In the genomic region with DNA sequence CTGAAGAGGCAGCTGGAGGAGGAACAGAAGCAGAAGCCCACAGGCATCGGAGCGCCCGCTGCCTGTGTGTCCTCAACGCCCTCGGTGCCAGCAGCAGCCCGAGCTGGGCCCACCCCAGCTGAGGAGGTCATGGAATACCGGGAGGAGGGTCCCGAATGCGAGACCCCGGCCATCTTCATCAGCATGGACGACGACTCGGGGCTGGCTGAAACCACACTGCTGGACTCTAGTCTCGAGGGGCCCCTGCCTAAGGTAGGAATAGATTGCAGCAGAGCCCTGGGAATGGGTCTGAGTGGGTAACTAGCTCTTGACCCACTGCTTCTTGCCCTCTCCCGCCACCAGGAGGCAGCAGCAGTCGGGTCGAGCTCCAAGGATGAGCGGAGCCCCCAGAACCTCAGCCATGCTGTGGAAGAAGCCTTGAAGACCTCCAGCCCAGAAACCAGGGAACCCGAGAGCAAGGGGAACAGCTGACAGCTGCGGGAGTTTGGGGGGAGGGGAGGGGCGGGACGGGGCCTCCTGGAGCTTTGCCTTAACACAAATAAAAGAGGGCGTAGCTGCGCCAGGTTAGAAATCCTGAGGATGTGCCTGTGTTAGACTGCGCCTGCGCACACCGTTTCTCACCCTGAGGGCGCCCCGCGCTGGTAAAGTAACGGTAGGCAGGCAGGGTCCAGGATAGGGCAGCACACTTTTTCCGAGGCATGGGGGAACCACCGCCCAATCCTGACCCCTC, we compare ENCODE assay signal across 8 mouse cellular contexts. TPM values are rescaled to one million over a fixed set of nuclear protein-coding genes. Genes with fewer than 3 reads are reported as not detected.
A peak's percentile ranks its signal among the peaks of the same experiment; 100 is the strongest.
DNase-seq lines count a peak whose midpoint lies in the region; ATAC-seq and TF ChIP-seq lines count a peak whose summit lies in the region.

Gene Rsph6a (plus strand): TSS at position 644 of the 730 bp plus-strand sequence.

- WGBS in embryonic facial prominence, embryonic 12.5 days, result 29% methylated on average over 33 of the region's 33 CpGs
- 26% methylated on average over 33 of the region's 33 CpGs for WGBS in hindbrain, embryonic 15.5 days
- WGBS in stomach, postnatal 0 days, result 31% methylated on average over 33 of the region's 33 CpGs

- H3K36me3 ChIP-seq in embryonic facial prominence, embryonic 12.5 days, result peaks cover 45% of the 10 kb centered on the region
- H3K36me3 ChIP-seq in hindbrain, embryonic 15.5 days, result peaks cover 25% of the 10 kb centered on the region
- H3K36me3 ChIP-seq in stomach, postnatal 0 days (ENCODE audit: control insufficient read depth, insufficient read depth, low read length), result peaks cover 11% of the 10 kb centered on the region

- ATAC-seq in embryonic facial prominence, embryonic 12.5 days (ENCODE audit: insufficient number of reproducible peaks, insufficient read depth, low FRiP score, low TSS enrichment), result peak; percentile 41; the same call in 1 of the 2 replicates
- ATAC-seq in hindbrain, embryonic 15.5 days (ENCODE audit: low FRiP score, low read depth), result peak; percentile 72
- peak; percentile 40 for ATAC-seq in stomach, postnatal 0 days (ENCODE audit: low FRiP score, low TSS enrichment)

- H3K27me3 ChIP-seq in embryonic facial prominence, embryonic 12.5 days, result no peaks in the 10 kb centered on the region
- H3K27me3 ChIP-seq in hindbrain, embryonic 15.5 days, result no peaks in the 10 kb centered on the region
- H3K27me3 ChIP-seq in stomach, postnatal 0 days (ENCODE audit: control insufficient read depth, insufficient read depth, low read length), result no peaks in the 10 kb centered on the region

- no peak within 1 kb of the TSS for H3K9ac ChIP-seq in embryonic facial prominence, embryonic 12.5 days
- peak within 1 kb of the TSS; percentile 43 for H3K9ac ChIP-seq in hindbrain, embryonic 15.5 days
- H3K9ac ChIP-seq in stomach, postnatal 0 days (ENCODE audit: low read length), result no peak within 1 kb of the TSS

- no peak within 1 kb of the TSS for H3K27ac ChIP-seq in embryonic facial prominence, embryonic 12.5 days
- H3K27ac ChIP-seq in hindbrain, embryonic 15.5 days (replicated peaks), result peak within 1 kb of the TSS; percentile 52; the same call in 1 of the 2 replicates
- H3K27ac ChIP-seq in stomach, postnatal 0 days (replicated peaks), result no peak within 1 kb of the TSS

- peaks cover 9% of the 10 kb centered on the region for H3K4me1 ChIP-seq in embryonic facial prominence, embryonic 12.5 days
- peaks cover 10% of the 10 kb centered on the region for H3K4me1 ChIP-seq in hindbrain, embryonic 15.5 days (replicated peaks)
- no peaks in the 10 kb centered on the region for H3K4me1 ChIP-seq in stomach, postnatal 0 days (replicated peaks; ENCODE audit: control insufficient read depth, insufficient read depth)

- peak within 1 kb of the TSS; percentile 34 for H3K4me2 ChIP-seq in embryonic facial prominence, embryonic 12.5 days (replicated peaks)
- peak within 1 kb of the TSS; percentile 56 for H3K4me2 ChIP-seq in hindbrain, embryonic 15.5 days
- no peak within 1 kb of the TSS for H3K4me2 ChIP-seq in stomach, postnatal 0 days (replicated peaks; ENCODE audit: low read depth)

- peak; percentile 75 for TF ChIP-seq CTCF in stomach, postnatal 0 days (IDR thresholded peaks at IDR 0.05; ENCODE audit: low read depth)

- no peaks in the 10 kb centered on the region for H3K9me3 ChIP-seq in embryonic facial prominence, embryonic 12.5 days
- no peaks in the 10 kb centered on the region for H3K9me3 ChIP-seq in hindbrain, embryonic 15.5 days
- H3K9me3 ChIP-seq in stomach, postnatal 0 days (ENCODE audit: control insufficient read depth, low read length), result no peaks in the 10 kb centered on the region

- 0 out of 2 replicates have a peak within 1 kb of the TSS, but pooled peaks have one; percentile 3 for H3K4me3 ChIP-seq in embryonic facial prominence, embryonic 12.5 days
- peak within 1 kb of the TSS; percentile 27 for H3K4me3 ChIP-seq in hindbrain, embryonic 15.5 days
- no peak within 1 kb of the TSS for H3K4me3 ChIP-seq in stomach, postnatal 0 days (ENCODE audit: low read depth, low read length)

- no peak for TF ChIP-seq EP300 in stomach, postnatal 0 days (optimal IDR thresholded peaks at IDR 0.05)

- peak; percentile 45 to 53 for DNase-seq in layer of hippocampus, postnatal 14 days (ENCODE audit: low spot score in 2 of 2)
- no peak for DNase-seq in layer of hippocampus, postnatal 36 days
- DNase-seq in ZHBTc4 (ENCODE audit: low read depth, low spot score), result peak; percentile 86
- DNase-seq in lung, postnatal 10 days, result peak; percentile 73
- peak; percentile 67 for DNase-seq in stomach, postnatal 0 days (ENCODE audit: low spot score)
- no peak for DNase-seq in spleen, postnatal 36 days (ENCODE audit: low spot score in 2 of 2)

RNA-seq across cellular contexts. Expression of gene Rsph6a, which starts in this region (rescaled TPM):
- under 1 TPM in 1 of 2 experiments, not detected in 1; 0.21 TPM for total RNA-seq in layer of hippocampus, postnatal 14 days (2021)
- under 1 TPM; 0.15 to 0.33 TPM for total RNA-seq in layer of hippocampus, postnatal 36 days (2021)
- not detected in 2 replicates for polyA plus RNA-seq in embryonic facial prominence, embryonic 12.5 days (2016; fragmentation: Nextera tagmentation; extraction: Ambion mirVana)
- polyA plus RNA-seq in hindbrain, embryonic 15.5 days (2015; fragmentation: Nextera tagmentation; extraction: Ambion mirVana), result 0.16 and 0.31 TPM in 2 replicates
- not detected in 2 replicates for polyA plus RNA-seq in stomach, postnatal 0 days (2015; fragmentation: Nextera tagmentation; extraction: Ambion mirVana)

Comparison
In these comparisons a context has a peak if more than half of its experiments do, and no peak if none do; other contexts are left out.
1. Peak in DNase-seq in layer of hippocampus, postnatal 14 days; RNA of the gene not detected or under 1 TPM.
2. Peak in ATAC-seq, H3K4me3 ChIP-seq and H3K4me2 ChIP-seq in embryonic facial prominence, embryonic 12.5 days; RNA of the gene not detected or under 1 TPM.
3. Peak in ATAC-seq, H3K4me3 ChIP-seq, H3K27ac ChIP-seq, H3K9ac ChIP-seq and H3K4me2 ChIP-seq in hindbrain, embryonic 15.5 days; RNA of the gene not detected or under 1 TPM.
4. Peak in DNase-seq and ATAC-seq in stomach, postnatal 0 days; RNA of the gene not detected or under 1 TPM.
5. DNase-seq: peak in ZHBTc4 (single experiment) and lung, postnatal 10 days (single experiment); none in layer of hippocampus, postnatal 36 days (0 of 2) and spleen, postnatal 36 days (0 of 2).
6. Peak in every context shown above with its lines, with median percentiles within 50 percentile points of each other: ATAC-seq.